Mouse (Mus musculus) forebrain, embryonic 11.5 days (tissue): Measurements from ENCODE around the gene Cnot10. TPM values are rescaled to one million over a fixed set of nuclear protein-coding genes. Genes with fewer than 3 reads are reported as not detected.

ENCODE experiments used
- ATAC-seq: fragments of 200-750 bp; cut with Nextera tagmentation; replicated peaks from 2 replicates; pipeline ENCODE4 v1.8.0; 2017; ENCODE audit warnings: moderate TSS enrichment; ENCODE audit not compliant: low FRiP score
- DNase-seq: peaks from one replicate; pipeline ENCODE4 v3.0.0-alpha.2; 2017; ENCODE audit warnings: low spot score
- H3K27ac ChIP-seq: fragments of 300-500 bp; sonication (generic); 2 replicates; pipeline ENCODE4 v1.5.1; 2014; ENCODE audit warnings: low read depth, low read length
- H3K27me3 ChIP-seq: fragments of 300-500 bp; sonication (generic); 2 replicates; pipeline ENCODE4 v1.6.1; 2014; ENCODE audit warnings: mild to moderate bottlenecking, low read length, mixed read lengths; ENCODE audit not compliant: control insufficient read depth, insufficient read depth
- H3K36me3 ChIP-seq: fragments of 300-500 bp; sonication (generic); 2 replicates; pipeline ENCODE4 v1.6.1; 2014; ENCODE audit warnings: mild to moderate bottlenecking, low read length, moderate library complexity, mixed read lengths; ENCODE audit not compliant: control insufficient read depth, insufficient read depth
- H3K4me1 ChIP-seq: fragments of 300-500 bp; sonication (generic); replicated peaks from 2 replicates; pipeline ENCODE4 v1.6.1; 2014; ENCODE audit warnings: low read length, mixed read lengths; ENCODE audit not compliant: control insufficient read depth, insufficient read depth
- H3K4me2 ChIP-seq: fragments of 300-500 bp; sonication (generic); 2 replicates; pipeline ENCODE4 v1.6.1; 2014; ENCODE audit warnings: low read depth, mild to moderate bottlenecking, low read length, moderate library complexity, mixed read lengths; ENCODE audit not compliant: severe bottlenecking
- H3K4me3 ChIP-seq: fragments of 300-500 bp; sonication (generic); 2 replicates; pipeline ENCODE4 v1.5.1; 2014; ENCODE audit warnings: low read depth, low read length
- H3K9ac ChIP-seq: fragments of 300-500 bp; sonication (generic); 2 replicates; pipeline ENCODE4 v1.6.1; 2014; ENCODE audit warnings: low read length
- H3K9me3 ChIP-seq: fragments of 300-500 bp; sonication (generic); 2 replicates; pipeline ENCODE4 v1.6.1; 2016; ENCODE audit warnings: low read length, mixed read lengths; ENCODE audit not compliant: control insufficient read depth
- WGBS: fragments of 180-500 bp; shearing (Covaris S2); extraction: QIAGEN DNeasy Blood & Tissue Kit; methylation state at CpG from one replicate; pipeline ENCODE4 v1.1.7; 2014; 5-methylcytosine and 5-hydroxymethylcytosine counted together
- polyA plus RNA-seq: library from polyadenylated mRNA; unstranded; fragments of >200 nt; fragmentation: Nextera tagmentation; extraction: Ambion mirVana; gene quantifications from 2 replicates; pipeline ENCODE4 v1.2.1, GENCODE M21; 2014

Cnot10 gene
- polyA plus RNA-seq, 1 experiment from 2014 or later: 76.0 TPM

GRCm38 (mm10) chr9:114583812-114584182 lies 56.2 kb downstream of the Cnot10 start:
- Histone ChIP-seq H3K4me3 (peak overlapping the region; percentile 27), H3K36me3 (no peaks in the 10 kb centered on the region), H3K4me2 (peak overlapping the region; percentile 68), H3K27me3 (no peaks in the 10 kb centered on the region), H3K4me1 (peaks cover 2% of the 10 kb centered on the region; the same call in 1 of the 2 replicates), H3K9ac (0 out of 2 replicates have a peak overlapping the region, but pooled peaks have one; percentile 35), H3K27ac (peak overlapping the region; percentile 77), H3K9me3 (no peaks in the 10 kb centered on the region)
- under 1% methylated on average over 23 of the region's 23 CpGs for whole genome bisulfite sequencing
- DNase-seq (peak; percentile 88), ATAC-seq (peak; percentile 77)

- no peak for ATAC-seq
- no peak overlapping the region for H3K4me3 ChIP-seq
- 89% methylated on average over 11 of the region's 11 CpGs for WGBS
- H3K4me2 ChIP-seq: no peak overlapping the region
- H3K4me1 ChIP-seq: no peaks in the 10 kb centered on the region
- H3K27me3 ChIP-seq: no peaks in the 10 kb centered on the region
- H3K9me3 ChIP-seq: no peaks in the 10 kb centered on the region
- H3K9ac ChIP-seq: no peak overlapping the region
- no peaks in the 10 kb centered on the region for H3K36me3 ChIP-seq
- H3K27ac ChIP-seq: no peak overlapping the region
- DNase-seq: no peak
Observed at GRCm38 (mm10) chr9:114578646-114579045, 61.3 kb downstream of the Cnot10 start.

- no peaks in the 10 kb centered on the region for H3K27me3 ChIP-seq
- no peak overlapping the region for H3K4me2 ChIP-seq
- ATAC-seq (no peak), DNase-seq (no peak)
- no peaks in the 10 kb centered on the region for H3K9me3 ChIP-seq
- H3K4me3 ChIP-seq: no peak overlapping the region
- no peaks in the 10 kb centered on the region for H3K36me3 ChIP-seq
- WGBS: 82% methylated on average over 1 of the region's 1 CpGs
- no peaks in the 10 kb centered on the region for H3K4me1 ChIP-seq
- H3K9ac ChIP-seq: no peak overlapping the region
- no peak overlapping the region for H3K27ac ChIP-seq
Observed at GRCm38 (mm10) chr9:114576001-114576400, 64.0 kb downstream of the Cnot10 start.

GRCm38 (mm10) chr9:114573528-114573927 lies 66.5 kb downstream of the Cnot10 start:
- no peak for DNase-seq
- no peaks in the 10 kb centered on the region for H3K36me3 ChIP-seq
- 65% methylated on average over 5 of the region's 5 CpGs for WGBS
- H3K27me3 ChIP-seq: no peaks in the 10 kb centered on the region
- ATAC-seq: no peak
- H3K4me3 ChIP-seq: no peak overlapping the region
- no peaks in the 10 kb centered on the region for H3K4me1 ChIP-seq
- H3K4me2 ChIP-seq: no peak overlapping the region
- no peaks in the 10 kb centered on the region for H3K9me3 ChIP-seq
- H3K27ac ChIP-seq: no peak overlapping the region
- no peak overlapping the region for H3K9ac ChIP-seq

GRCm38 (mm10) chr9:114568682-114569474 lies 71.1 kb downstream of the Cnot10 start:
- H3K36me3 ChIP-seq: no peaks in the 10 kb centered on the region
- H3K27me3 ChIP-seq: no peaks in the 10 kb centered on the region
- H3K9ac ChIP-seq: no peak overlapping the region
- DNase-seq (no peak), ATAC-seq (no peak)
- no peak overlapping the region for H3K4me2 ChIP-seq
- no peak overlapping the region for H3K27ac ChIP-seq
- H3K4me3 ChIP-seq: no peak overlapping the region
- no peaks in the 10 kb centered on the region; the same call in 1 of the 2 replicates for H3K4me1 ChIP-seq
- WGBS: 87% methylated on average over 5 of the region's 5 CpGs
- no peaks in the 10 kb centered on the region for H3K9me3 ChIP-seq

GRCm38 (mm10) chr9:114564667-114565066 lies 75.3 kb downstream of the Cnot10 start:
- Histone ChIP-seq H3K4me2 (peak overlapping the region; percentile 92), H3K36me3 (no peaks in the 10 kb centered on the region), H3K9ac (peak overlapping the region; percentile 86), H3K9me3 (no peaks in the 10 kb centered on the region), H3K27me3 (peaks cover 11% of the 10 kb centered on the region), H3K27ac (peak overlapping the region; percentile 84; the same call in 1 of the 2 replicates), H3K4me1 (peaks cover 9% of the 10 kb centered on the region), H3K4me3 (peak overlapping the region; percentile 71)
- no peak for ATAC-seq
- WGBS: 0% methylated on average over 10 of the region's 10 CpGs
- peak; percentile 66 for DNase-seq

- no peaks in the 10 kb centered on the region for H3K9me3 ChIP-seq
- H3K9ac ChIP-seq: peak within 1 kb of the TSS; percentile 86
- peaks cover 11% of the 10 kb centered on the region for H3K27me3 ChIP-seq
- peak; percentile 90 for DNase-seq
- H3K4me2 ChIP-seq: peak within 1 kb of the TSS; percentile 92
- peaks cover 9% of the 10 kb centered on the region for H3K4me1 ChIP-seq
- peak; percentile 67 for ATAC-seq
- H3K27ac ChIP-seq: peak within 1 kb of the TSS; percentile 84
- H3K36me3 ChIP-seq: no peaks in the 10 kb centered on the region
- peak within 1 kb of the TSS; percentile 71 for H3K4me3 ChIP-seq
- under 1% methylated on average over 88 of the region's 91 CpGs for WGBS
Observed at GRCm38 (mm10) chr9:114563761-114564606, 76.0 kb downstream of the Cnot10 start, which contains the start of gene Trim71. Gene Trim71 (minus strand): TSS chr9:114564369.

GRCm38 (mm10) chr9:114562919-114563751 lies 76.8 kb downstream of the Cnot10 start:
- Histone ChIP-seq H3K36me3 (no peaks in the 10 kb centered on the region), H3K4me2 (peak overlapping the region; percentile 92), H3K9ac (peak overlapping the region; percentile 86), H3K4me3 (peak overlapping the region; percentile 71), H3K27me3 (peaks cover 11% of the 10 kb centered on the region), H3K4me1 (peaks cover 9% of the 10 kb centered on the region), H3K9me3 (no peaks in the 10 kb centered on the region), H3K27ac (peak overlapping the region; percentile 84)
- peak; percentile 28 for ATAC-seq
- DNase-seq: peak; percentile 80
- under 1% methylated on average over 106 of the region's 122 CpGs for WGBS
